Mouse (Mus musculus): ENCODE data around the gene Brwd1. TPM values are rescaled to one million over a fixed set of nuclear protein-coding genes. Genes with fewer than 3 reads are reported as not detected.

Brwd1 gene
- polyA plus RNA-seq (2015; fragmentation: Nextera tagmentation; extraction: Ambion mirVana), result 230 and 236 TPM in 2 replicates

DNA sequence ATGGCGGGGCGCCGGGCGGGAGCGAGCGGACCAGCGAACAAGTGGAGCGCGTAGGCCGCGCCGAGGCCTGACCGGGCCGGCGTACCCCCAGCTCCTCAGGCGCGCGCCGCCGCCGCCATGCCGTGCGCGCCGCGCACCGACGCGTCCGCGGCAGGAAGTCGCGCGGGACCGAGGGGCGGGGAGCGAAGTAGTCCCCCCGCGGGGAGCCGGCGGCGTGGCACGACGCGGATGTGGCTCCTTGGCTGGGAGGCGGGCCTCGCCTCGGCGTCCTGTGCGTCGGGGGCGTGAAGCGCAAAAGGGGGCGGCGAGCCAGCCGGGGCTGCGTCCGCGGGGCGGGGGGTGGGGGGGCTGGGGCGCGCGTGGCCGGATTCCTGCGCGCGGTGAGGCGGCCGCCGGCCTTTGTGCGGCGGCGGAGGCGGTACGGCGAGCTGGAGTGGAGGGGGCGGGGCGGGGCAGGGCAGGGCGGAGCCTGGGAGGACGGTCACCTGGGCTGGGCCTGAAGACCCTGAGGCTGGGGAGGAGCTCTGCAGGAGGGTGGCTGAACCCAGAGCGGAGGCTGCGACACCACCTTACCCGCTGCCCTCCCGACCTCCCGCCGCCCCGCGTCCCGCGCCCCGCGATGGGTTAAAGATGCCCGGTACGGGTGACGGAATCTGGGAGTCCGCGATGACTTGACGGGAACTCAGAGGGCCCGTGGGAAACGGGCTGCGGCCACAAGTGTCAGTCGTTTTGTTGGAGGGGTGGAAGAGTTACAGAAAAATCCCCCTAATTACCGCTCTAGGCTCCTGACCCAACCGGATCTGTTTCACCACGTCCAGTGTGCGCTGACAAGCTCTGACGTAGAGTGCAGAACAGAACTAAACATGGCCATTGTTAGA is at the start of gene Brwd1:
TSS of gene Brwd1 (minus strand) at position 226 of the 878 bp plus-strand sequence.
- peaks cover 31% of the 10 kb centered on the region for H3K4me1 ChIP-seq (replicated peaks)
- no peaks in the 10 kb centered on the region for H3K27me3 ChIP-seq
- H3K36me3 ChIP-seq, result peaks cover 17% of the 10 kb centered on the region; the same call in 1 of the 2 replicates
- peak within 1 kb of the TSS; percentile 96 for H3K27ac ChIP-seq (replicated peaks)
- peak within 1 kb of the TSS; percentile 99 for H3K9ac ChIP-seq
- H3K4me3 ChIP-seq, result peak within 1 kb of the TSS; percentile 98
- H3K4me2 ChIP-seq, result peak within 1 kb of the TSS; percentile 60
- WGBS, result under 1% methylated on average over 65 of the region's 107 CpGs
- peak; percentile 87 for ATAC-seq (ENCODE audit: low FRiP score, low read depth)
- no peaks in the 10 kb centered on the region for H3K9me3 ChIP-seq

- no peak for ATAC-seq (ENCODE audit: low FRiP score, low read depth)
- 2% methylated on average over 9 of the region's 9 CpGs for WGBS
- H3K36me3 ChIP-seq, result peaks cover 20% of the 10 kb centered on the region
- peaks cover 31% of the 10 kb centered on the region for H3K4me1 ChIP-seq (replicated peaks)
- no peaks in the 10 kb centered on the region for H3K27me3 ChIP-seq
- peak overlapping the region; percentile 92 for H3K4me2 ChIP-seq
- H3K27ac ChIP-seq (replicated peaks), result peak overlapping the region; percentile 100
- no peaks in the 10 kb centered on the region for H3K9me3 ChIP-seq
- peak overlapping the region; percentile 90 for H3K4me3 ChIP-seq
- H3K9ac ChIP-seq, result peak overlapping the region; percentile 86
Observed at GRCm38 (mm10) chr16:96128466-96128865, 46.1 kb upstream of the Brwd1 start.

DNA sequence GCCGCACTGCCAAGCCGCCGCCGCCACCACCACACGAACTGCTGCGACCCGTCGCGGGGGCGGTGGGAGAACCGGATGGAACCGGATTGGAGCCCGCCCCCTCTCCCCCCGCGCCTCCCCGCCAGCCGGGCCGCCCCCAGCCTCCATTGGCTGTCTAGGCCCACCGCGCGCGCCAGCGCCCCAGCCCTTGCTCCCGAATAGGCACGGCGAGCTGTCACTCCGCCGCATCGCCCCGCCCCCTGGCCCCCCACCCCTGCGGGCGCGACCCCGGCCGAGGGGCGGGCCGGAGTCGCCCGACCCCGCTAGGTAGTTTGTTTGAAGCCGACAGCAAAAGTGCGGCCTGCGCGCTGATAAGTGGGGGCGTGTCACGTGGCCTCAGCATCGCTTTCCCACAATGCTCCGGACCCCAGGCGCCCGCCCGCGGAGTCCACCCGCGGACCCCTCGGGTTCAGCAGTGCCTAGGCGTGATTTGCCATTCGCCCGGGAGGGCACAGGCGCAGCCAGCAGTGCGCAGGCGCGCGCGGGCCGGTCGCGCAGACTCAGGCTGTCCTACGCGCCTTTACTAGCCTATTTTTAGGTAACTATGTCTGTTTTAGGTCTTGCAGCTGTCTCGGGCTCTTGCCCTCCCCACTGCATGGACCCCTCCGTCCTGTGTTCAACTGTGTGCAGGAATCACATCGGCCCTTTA is 45.5 kb upstream of the Brwd1 start, which contains the start of gene Hmgn1:
TSS of gene Hmgn1 (minus strand) at position 73 of the 688 bp plus-strand sequence.
- H3K36me3 ChIP-seq, result peaks cover 27% of the 10 kb centered on the region
- H3K9me3 ChIP-seq, result no peaks in the 10 kb centered on the region
- under 1% methylated on average over 62 of the region's 72 CpGs for whole genome bisulfite sequencing
- peak within 1 kb of the TSS; percentile 90 for H3K4me3 ChIP-seq
- peak within 1 kb of the TSS; percentile 100 for H3K27ac ChIP-seq (replicated peaks)
- H3K27me3 ChIP-seq, result no peaks in the 10 kb centered on the region
- H3K9ac ChIP-seq, result peak within 1 kb of the TSS; percentile 86
- H3K4me1 ChIP-seq (replicated peaks), result peaks cover 31% of the 10 kb centered on the region
- peak within 1 kb of the TSS; percentile 92 for H3K4me2 ChIP-seq
- ATAC-seq (ENCODE audit: low FRiP score, low read depth), result peak; percentile 98

DNA sequence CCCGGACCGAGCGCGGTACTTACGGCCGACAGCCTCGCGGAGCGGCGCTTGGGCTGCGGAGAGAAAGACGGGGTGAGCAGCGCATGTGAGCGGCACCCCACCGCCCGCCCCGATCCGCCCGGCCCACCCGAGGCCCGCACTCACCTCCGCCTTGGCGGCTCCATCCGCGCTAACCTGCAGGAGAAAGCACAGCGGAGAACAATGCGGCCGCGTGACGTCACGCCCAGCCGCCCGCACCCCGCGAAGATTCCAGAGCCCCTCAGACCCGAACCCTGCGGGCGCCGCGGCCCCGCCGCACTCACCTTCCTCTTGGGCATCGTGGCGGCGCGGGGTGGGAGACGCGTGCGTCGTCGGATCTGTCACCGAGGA is 44.9 kb upstream of the Brwd1 start:
- Histone ChIP-seq H3K4me3 (peak overlapping the region; percentile 90), H3K4me2 (peak overlapping the region; percentile 92), H3K9me3 (no peaks in the 10 kb centered on the region), H3K27ac (replicated peaks) (peak overlapping the region; percentile 100), H3K27me3 (no peaks in the 10 kb centered on the region), H3K9ac (peak overlapping the region; percentile 86), H3K4me1 (replicated peaks) (peaks cover 31% of the 10 kb centered on the region), H3K36me3 (peaks cover 32% of the 10 kb centered on the region)
- ATAC-seq (ENCODE audit: low FRiP score, low read depth), result peak; percentile 73
- WGBS, result 0% methylated on average over 33 of the region's 52 CpGs

- peak overlapping the region; percentile 86 for H3K9ac ChIP-seq
- H3K4me3 ChIP-seq, result peak overlapping the region; percentile 90
- no peaks in the 10 kb centered on the region for H3K27me3 ChIP-seq
- peak overlapping the region; percentile 92 for H3K4me2 ChIP-seq
- no peak for ATAC-seq (ENCODE audit: low FRiP score, low read depth)
- H3K36me3 ChIP-seq, result peaks cover 33% of the 10 kb centered on the region
- peak overlapping the region; percentile 100 for H3K27ac ChIP-seq (replicated peaks)
- peaks cover 31% of the 10 kb centered on the region for H3K4me1 ChIP-seq (replicated peaks)
- H3K9me3 ChIP-seq, result no peaks in the 10 kb centered on the region
- WGBS, result 5% methylated on average over 19 of the region's 19 CpGs
Observed at GRCm38 (mm10) chr16:96126684-96127171, 44.4 kb upstream of the Brwd1 start.

GRCm38 (mm10) chr16:96120022-96120623 is 37.8 kb upstream of the Brwd1 start:
- Histone ChIP-seq H3K4me2 (no peak overlapping the region), H3K4me1 (replicated peaks) (peaks cover 9% of the 10 kb centered on the region), H3K36me3 (peaks cover 59% of the 10 kb centered on the region), H3K4me3 (no peak overlapping the region), H3K27ac (replicated peaks) (no peak overlapping the region), H3K27me3 (no peaks in the 10 kb centered on the region), H3K9ac (no peak overlapping the region), H3K9me3 (no peaks in the 10 kb centered on the region)
- WGBS, result 84% methylated on average over 4 of the region's 4 CpGs
- ATAC-seq (ENCODE audit: low FRiP score, low read depth), result no peak

- WGBS, result 49% methylated on average over 4 of the region's 4 CpGs
- Histone ChIP-seq H3K27ac (replicated peaks) (no peak overlapping the region), H3K4me3 (no peak overlapping the region), H3K4me2 (no peak overlapping the region), H3K4me1 (replicated peaks) (no peaks in the 10 kb centered on the region), H3K9ac (no peak overlapping the region), H3K27me3 (no peaks in the 10 kb centered on the region), H3K9me3 (no peaks in the 10 kb centered on the region), H3K36me3 (peaks cover 16% of the 10 kb centered on the region)
- no peak for ATAC-seq (ENCODE audit: low FRiP score, low read depth)
Observed at GRCm38 (mm10) chr16:96114729-96115128, 32.4 kb upstream of the Brwd1 start.

- H3K9ac ChIP-seq, result no peak overlapping the region
- H3K4me1 ChIP-seq (replicated peaks), result no peaks in the 10 kb centered on the region
- no peaks in the 10 kb centered on the region for H3K9me3 ChIP-seq
- no peaks in the 10 kb centered on the region for H3K27me3 ChIP-seq
- no peak for ATAC-seq (ENCODE audit: low FRiP score, low read depth)
- 59% methylated on average over 2 of the region's 2 CpGs for WGBS
- H3K27ac ChIP-seq (replicated peaks), result no peak overlapping the region
- no peak overlapping the region for H3K4me3 ChIP-seq
- peaks cover under 1% of the 10 kb centered on the region; the same call in 1 of the 2 replicates for H3K36me3 ChIP-seq
- H3K4me2 ChIP-seq, result no peak overlapping the region
Observed at GRCm38 (mm10) chr16:96112769-96113168, 30.4 kb upstream of the Brwd1 start.

DNA sequence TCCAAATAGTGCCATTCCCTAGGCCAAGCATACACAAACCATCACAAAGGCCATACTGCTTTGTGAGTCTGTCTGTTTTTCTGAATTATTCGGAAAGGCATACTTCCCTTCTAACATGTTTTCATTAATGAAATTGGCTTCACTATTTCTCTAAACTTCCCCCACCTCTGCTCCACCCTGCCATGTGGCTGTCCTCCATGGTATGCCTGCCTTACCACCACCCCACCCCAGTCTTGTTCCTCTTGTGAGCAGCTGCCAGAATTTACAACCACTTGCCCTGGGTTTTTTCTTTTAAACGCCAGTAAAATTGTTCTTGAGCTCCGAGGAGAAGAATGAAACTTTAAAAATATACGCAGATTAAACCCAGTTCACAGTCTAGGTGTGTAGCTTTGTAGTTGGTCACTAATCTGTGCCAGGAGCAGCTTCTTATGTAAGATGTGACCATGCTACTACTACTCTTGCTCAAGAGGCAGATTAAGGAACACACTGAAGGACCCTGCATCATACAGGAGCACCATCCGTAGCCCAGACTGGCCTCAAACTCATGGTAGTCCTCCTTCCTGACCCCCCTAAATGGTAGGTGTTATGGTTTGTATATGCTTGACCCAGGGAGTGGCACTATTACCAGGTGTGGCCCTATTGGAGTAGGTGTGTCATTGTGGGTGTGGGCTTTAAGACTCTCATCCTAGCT is 28.5 kb upstream of the Brwd1 start:
- Histone ChIP-seq H3K9me3 (no peaks in the 10 kb centered on the region), H3K4me2 (no peak overlapping the region), H3K9ac (no peak overlapping the region), H3K4me1 (replicated peaks) (no peaks in the 10 kb centered on the region), H3K4me3 (no peak overlapping the region), H3K27me3 (no peaks in the 10 kb centered on the region), H3K36me3 (no peaks in the 10 kb centered on the region), H3K27ac (replicated peaks) (no peak overlapping the region)
- ATAC-seq (ENCODE audit: low FRiP score, low read depth), result no peak
- WGBS, result 89% methylated on average over 5 of the region's 5 CpGs

- Histone ChIP-seq H3K27me3 (no peaks in the 10 kb centered on the region), H3K4me1 (replicated peaks) (no peaks in the 10 kb centered on the region), H3K36me3 (no peaks in the 10 kb centered on the region), H3K9me3 (no peaks in the 10 kb centered on the region), H3K9ac (no peak overlapping the region), H3K4me2 (no peak overlapping the region), H3K27ac (replicated peaks) (no peak overlapping the region), H3K4me3 (no peak overlapping the region)
- WGBS, result 69% methylated on average over 4 of the region's 4 CpGs
- ATAC-seq (ENCODE audit: low FRiP score, low read depth), result no peak
Observed at GRCm38 (mm10) chr16:96109673-96110072, 27.3 kb upstream of the Brwd1 start.

GRCm38 (mm10) chr16:96103036-96103435 is 20.7 kb upstream of the Brwd1 start:
- ATAC-seq (ENCODE audit: low FRiP score, low read depth), result no peak
- 46% methylated on average over 2 of the region's 2 CpGs for WGBS
- no peaks in the 10 kb centered on the region for H3K27me3 ChIP-seq
- H3K4me3 ChIP-seq, result no peak overlapping the region
- no peaks in the 10 kb centered on the region for H3K9me3 ChIP-seq
- no peak overlapping the region for H3K9ac ChIP-seq
- H3K4me2 ChIP-seq, result no peak overlapping the region
- H3K27ac ChIP-seq (replicated peaks), result no peak overlapping the region
- H3K4me1 ChIP-seq (replicated peaks), result no peaks in the 10 kb centered on the region
- no peaks in the 10 kb centered on the region for H3K36me3 ChIP-seq
